Mouse (Mus musculus): ENCODE measurements at regions not wholly inside any gene's neighbourhood (a gene's known extent, or its start where the extent isn't known, plus 50 kb on each side); places are given as distances from the start of the nearest gene placed in this dataset.
"Not testable (repeated sequence)": the region's sequence is repeated elsewhere in the genome, so short reads cannot be mapped to it uniquely, and the experiment has no call there.

DNA sequence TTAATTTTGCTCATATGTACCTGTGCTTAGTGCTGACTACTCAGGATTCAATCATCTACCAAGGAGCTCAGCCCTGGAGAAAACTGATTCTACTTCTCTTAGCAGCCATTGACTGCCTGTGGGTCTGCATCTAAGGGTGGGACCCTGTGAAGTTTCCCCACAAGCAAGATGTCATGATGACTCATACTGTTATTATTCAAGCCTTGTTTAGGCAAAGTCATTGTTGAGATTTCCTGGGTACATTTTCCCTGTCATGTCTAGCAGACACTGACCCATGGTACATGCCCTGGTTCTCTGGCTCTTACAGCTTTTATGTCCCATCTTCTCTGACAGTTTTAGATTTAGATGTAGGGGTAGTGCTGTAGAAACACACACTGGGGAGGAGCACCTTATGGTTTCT lies 853.8 kb downstream of the Car8 start:
- DNase-seq = no peak

DNA sequence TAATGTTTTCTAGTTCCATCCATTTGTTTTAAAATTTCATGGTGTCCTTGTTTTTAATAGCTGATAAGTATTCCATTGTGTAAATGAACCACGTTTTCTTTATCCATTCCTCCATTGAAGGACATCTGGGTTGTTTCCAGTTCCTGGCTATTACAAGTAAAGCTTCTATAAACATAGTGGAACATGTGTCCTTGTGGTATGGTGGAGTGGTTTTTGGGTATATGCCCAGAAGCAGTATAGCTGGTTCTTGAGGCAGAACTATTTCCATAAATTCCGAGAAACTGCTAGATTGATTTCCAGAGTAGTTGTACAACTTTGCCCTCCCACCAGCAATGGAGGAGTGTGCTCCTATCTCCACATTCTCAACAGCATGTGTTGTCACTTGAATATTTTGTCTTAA lies 858.8 kb downstream of the Car8 start:
- no peak for DNase-seq

DNA sequence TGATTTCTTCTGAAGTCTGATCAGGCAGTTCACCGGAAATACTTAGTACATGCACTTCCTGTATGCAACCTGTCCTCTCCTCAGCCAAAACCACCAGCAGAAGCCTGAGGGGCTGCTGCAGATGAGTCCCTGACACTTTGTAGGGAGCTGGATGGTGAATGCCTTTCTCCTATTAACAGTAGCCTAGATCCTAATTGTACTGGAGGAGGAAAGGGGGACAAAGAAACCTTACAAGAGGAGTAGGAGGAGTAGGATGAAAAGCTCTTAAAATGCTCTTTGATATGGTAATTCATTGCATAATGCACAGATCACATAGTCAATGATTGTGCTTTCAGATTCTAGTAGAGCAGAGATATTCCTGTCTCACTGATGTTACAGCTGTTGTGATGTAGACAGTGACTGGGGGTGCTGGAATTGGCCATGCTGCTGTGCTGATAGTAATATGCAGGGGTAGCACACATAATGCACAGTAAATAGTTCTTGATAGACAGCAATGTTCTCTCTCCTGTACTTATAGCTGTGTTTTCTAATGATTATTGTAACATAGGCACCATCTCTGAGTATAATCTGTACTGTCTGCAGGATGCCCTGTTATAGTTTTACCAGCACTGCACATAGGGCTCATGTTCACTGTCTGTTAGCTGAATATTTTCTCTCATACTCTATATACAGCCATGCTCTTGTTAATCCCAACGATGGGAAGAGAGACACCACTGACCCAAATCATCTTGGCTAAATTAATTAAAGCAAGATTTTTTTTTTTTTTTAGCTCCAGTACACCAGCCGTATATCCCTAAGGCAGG lies 874.4 kb downstream of the Car8 start:
- DNase-seq = no peak

DNA sequence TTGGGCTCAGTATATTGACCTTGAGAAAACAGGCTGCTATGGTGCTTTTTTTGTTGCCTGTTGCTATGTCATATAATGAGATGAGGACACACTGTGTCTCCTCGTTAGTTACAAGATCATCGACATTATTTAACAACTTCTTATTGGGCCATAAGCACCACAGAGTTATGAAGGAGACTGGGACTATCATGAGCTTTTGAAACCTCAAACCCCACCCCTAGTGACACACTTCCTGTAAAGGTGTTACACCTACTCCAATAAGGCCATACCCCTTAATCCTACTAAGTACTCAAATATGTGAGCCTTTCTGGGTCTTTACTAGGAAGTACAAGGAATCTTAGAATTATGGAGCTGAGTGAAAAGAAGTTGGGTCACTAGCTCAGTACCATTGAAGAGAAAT lies 875.3 kb downstream of the Car8 start:
- DNase-seq = no peak

DNA sequence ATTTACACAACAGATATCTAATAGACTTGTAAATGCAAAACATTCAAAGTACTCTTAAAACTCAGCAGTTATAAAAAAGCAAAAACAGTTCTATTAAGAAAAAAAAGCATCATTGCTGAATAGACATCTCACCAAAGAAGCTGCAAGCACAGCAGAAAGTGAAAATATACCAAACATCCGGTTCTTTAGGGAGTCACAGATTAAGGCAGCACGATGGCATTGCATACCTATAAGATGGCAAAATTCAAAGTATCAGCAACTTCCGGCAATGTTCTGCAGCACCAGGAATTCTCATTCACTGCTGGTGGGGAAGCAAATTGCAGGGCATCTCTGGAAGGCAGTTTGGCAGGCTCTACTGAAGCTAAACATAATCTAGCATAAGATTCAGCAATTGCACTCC lies 882.6 kb downstream of the Car8 start:
- DNase-seq = no peak

DNA sequence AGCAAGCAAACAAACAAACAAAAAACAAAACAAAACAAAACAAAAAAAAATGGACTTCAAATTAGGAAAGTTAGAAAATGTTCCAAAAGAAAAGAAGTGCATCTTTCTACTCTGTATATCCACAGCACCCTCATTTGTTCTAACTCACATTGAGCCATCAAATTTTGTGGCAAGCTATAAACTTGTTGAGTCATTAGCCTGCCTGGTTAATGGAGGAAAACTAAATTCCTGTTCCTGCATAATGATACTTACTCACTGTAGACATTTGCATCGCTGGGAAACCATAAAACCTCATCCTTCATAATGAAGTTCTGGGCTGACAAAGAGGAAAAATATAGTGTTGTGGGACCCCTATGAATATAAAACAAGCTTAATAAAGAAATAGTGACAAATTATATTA lies 891.5 kb downstream of the Car8 start:
- DNase-seq = no peak

DNA sequence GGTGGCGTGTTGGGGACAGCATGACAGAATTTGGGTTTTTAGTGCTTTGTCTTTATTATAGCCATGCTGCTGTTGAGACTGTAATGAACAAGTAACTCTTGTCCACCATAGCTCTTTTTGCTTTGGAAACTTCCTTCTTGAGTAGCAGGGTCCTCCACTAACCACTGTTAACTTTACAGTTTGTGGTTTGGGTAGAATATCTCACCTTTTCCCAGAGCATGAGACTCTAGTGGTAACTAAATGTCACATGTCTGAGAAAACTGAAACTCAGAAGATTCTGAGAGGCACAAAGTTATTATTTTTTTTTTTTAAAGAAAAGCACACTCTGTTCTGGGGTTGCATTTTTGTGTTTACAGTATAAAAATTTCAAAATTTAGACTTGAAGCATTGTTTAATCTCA lies 897.7 kb downstream of the Car8 start:
- no peak for DNase-seq

DNA sequence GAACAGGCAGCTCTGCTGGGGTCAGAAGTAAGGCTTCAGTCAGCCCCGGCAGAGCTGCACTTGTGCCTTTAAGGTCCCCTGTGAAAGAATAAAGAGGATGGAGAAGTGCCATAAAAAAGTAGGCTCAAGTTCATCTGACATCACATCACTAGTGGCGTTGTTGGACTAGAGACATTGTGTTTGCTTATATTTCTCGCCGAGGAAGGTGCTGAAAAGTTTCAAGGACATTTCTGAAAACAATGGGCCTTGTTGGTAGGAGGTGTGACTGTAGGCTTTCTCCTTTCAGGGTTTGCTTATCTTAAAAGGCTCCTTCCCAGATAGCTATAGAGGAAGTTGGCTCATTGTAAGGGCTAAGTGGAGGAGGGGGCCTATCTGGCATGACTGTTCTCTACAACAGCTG lies 924.6 kb downstream of the Car8 start:
- DNase-seq = no peak

DNA sequence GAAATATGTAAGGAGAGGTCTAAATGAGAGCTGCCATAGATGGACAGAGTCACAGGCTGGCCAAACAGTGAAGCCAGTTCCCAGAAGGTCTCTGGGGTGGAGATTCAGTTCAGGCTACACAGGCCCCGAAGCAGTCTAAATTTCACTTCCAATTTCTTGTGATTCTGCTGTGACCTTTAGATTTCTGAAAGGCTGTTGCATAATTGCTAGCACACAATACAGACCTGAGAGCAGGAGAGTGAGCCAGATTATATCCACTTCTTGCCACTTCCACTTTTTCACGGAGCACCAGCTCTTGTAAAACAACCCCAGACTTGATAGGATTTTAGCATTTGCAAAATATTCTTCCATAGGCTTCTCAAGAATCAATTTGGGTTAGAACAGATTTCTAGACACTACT lies 925.6 kb downstream of the Car8 start:
- no peak for DNase-seq

DNA sequence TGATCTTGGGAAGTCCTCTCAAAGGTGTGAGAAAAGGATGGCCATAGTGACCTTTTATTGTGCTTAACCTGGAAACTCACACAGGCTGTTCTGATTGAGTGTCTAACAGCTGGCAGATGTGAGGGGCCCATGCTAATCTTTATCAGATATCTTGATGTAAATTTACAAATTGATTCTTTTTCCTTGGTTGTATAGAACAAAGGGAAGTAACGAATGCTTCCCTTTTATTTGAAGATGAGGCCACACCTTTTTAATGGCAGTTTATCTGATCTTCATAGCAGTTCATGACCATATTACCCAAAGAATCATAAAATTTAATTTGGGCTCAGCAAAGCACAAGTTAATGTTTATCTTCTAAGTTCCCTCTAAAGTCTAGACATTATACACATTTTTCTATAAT lies 926.7 kb downstream of the Car8 start:
- no peak for DNase-seq

DNA sequence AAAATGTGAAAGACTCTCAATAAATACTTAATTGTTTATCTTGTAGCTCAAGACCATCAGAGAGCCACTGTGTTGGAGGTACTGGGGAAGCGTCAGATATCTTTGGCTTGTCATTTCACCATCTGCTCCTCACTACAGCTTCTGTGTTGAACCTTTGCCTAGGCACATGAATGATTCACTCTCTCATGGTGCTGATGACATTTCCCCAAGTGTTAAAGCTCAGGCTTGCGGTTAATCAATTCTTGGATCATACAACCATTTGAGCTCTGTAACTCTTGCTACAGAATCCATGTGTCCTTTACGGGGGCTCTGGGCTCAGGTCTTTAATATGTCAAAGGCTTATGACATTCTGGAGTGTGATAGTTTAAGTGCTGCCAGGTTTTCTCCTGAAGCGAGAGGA lies 969.8 kb downstream of the Car8 start:
- DNase-seq = no peak

DNA sequence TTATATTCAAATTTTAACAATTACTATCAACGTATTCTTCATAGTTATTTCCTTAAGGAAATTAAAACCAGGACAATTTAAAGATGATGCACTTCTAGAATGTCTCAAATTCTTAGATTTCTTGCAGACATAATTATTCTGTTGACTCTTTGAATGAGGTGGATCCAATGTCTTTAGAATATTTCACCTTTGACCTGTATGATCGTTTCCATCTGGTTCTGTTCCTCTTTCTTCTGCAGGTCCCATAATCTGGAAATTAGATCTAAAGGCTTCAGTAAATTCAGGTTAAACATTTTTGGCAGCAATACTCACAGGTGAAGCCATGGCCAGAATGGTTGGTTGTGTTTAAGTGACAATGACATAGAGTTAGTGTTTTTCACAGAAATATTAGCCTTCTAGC lies 982.4 kb downstream of the Car8 start:
- no peak for DNase-seq

DNA sequence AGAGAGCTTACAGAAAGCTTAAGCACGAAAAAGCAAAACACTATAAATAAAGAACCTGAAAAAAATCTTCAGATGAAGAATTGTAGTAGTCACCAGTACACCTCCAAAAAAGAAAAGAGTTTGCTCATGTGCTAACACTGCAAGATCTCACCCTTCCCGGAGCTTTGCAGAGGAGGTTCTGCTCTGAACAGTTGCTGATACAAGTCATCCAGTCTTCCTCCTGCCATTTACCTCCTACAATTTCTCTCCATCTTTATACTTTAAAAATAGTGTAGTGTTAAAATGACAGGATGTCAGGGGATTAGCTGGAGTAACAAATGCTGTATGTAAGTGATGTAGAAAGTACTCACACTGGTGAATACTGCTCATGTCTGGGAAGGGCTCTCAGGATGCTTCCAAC lies 985.2 kb downstream of the Car8 start:
- DNase-seq = no peak

DNA sequence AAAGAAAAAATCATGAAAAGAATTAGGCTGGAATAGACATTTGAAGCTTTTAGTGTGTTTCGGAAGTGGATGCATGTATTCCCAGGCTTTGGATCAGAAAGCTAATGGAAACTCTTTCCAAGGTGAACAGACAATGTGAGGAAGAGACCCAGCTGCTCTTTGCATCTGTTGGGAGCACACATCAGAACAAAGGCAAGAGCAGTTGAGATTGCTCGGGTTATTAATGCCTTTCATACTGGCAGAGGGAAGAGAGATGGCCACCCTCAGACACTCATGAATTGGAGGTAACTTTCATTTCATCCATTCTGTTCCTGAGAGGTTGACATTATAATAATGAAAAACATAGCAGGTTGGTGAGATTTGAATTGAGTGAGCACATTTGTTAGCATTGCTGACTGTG lies 987.2 kb downstream of the Car8 start:
- DNase-seq = no peak

DNA sequence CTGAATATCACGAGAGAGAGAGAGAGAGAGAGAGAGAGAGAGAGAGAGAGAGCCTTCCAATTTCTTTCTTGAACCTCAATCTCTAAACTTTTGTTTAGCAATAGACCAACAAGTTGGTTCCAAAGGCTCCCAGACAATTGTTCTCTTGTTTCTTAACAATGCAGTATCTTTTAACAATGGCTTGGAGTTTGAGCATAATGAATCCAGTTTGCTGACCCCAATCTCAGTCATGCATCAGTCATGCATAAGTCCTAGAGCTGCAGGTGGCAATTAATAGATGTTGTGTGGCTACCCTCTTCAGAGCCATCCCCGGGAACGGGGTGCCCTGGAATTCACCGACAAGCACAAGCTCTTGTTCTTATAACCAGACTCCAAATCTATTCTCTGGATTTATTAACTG lies 991.0 kb downstream of the Car8 start:
- no peak for DNase-seq

DNA sequence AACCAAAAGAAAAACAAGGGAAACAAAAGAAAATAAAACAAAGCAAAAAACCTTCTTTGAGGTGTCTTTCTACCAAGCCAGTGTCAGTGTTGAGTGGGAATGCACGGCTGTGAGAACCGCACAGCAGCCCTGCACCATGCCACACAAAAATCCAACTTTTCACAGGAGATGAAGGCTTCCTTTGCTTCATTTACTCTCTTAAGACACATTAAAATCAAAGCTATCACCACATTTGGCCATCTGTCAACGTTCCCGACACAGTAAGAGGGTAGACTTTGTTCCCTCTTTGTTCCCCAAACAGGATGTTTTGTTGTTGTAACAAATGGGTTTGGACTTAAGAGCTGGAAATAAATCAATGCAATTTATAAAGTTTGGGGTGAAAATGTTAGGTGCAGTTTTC lies 991.6 kb downstream of the Car8 start:
- no peak for DNase-seq

DNA sequence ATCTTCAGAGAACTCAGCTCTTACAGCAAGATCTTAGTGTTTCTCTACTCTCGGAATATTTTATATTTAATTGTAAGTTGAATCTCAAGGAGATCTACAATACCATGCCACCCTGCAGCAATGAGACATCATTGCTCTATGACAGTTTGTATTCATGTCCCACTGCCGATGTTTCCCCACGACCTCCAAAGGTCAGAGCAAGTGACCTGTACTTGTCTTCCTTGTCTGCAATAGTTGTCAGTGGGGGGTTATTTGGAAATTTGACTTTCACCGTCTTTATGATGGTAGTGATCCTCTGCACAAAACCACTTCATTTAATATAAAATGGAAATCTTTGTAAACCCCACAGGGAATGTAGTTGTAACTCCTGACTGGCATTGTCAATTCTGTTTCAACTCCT lies 992.0 kb downstream of the Car8 start:
- no peak for DNase-seq

DNA sequence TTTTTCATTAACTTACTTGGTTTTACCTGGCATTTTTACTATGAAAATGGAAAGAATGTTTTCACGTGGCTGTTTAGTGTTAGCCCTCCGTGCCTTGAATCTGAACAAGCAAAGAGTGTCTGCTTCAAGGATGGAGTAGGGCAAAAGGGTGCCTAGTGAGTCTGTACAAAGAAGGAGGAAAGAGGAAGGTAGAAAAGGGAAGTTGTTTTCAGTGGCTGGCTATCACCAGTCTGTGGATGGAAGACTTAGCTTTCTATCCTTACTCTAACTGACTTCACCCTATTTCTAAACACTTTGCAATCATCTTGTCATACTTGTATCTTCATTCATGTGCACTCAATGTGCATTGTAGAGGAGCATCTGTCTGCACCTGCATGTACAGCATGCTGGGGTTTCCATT lies 993.2 kb downstream of the Car8 start:
- no peak for DNase-seq

DNA sequence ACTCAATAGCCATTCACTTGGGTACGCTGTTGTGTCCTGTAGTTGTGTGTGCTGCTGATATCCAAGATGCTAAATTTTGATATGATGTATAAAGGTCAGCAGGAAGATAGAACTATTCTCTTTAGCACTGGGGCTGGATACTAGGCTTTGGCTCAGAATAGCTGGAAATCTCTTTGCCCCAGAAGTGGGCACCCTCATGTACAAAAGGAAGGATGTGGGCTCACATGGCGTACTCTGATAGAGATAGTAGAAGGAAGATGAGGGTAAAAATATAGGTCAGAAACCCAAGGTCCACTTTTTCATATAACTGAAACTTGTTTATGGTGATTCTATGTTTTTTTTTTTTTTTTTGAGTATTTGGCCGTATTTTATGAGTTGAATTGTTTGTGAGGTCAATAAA lies 1001.0 kb downstream of the Car8 start:
- DNase-seq = no peak

DNA sequence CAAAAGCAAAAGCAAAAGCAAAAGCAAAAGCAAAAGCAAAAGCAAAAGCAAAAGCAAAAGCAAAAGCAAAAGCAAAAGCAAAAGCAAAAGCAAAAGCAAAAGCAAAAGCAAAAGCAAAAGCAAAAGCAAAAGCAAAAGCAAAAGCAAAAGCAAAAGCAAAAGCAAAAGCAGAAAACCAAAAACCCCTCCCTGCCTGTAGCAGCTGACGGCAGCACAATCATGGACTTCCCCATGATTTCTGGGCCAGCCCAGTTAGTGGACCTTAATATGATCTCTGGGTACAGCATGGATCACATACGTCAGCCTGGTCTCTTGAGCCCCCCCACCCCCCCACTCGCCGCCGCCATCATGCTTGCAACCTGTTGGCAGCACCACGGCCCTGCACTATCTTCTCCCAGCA lies 1004.3 kb downstream of the Car8 start:
- not testable (repeated sequence) for DNase-seq

DNA sequence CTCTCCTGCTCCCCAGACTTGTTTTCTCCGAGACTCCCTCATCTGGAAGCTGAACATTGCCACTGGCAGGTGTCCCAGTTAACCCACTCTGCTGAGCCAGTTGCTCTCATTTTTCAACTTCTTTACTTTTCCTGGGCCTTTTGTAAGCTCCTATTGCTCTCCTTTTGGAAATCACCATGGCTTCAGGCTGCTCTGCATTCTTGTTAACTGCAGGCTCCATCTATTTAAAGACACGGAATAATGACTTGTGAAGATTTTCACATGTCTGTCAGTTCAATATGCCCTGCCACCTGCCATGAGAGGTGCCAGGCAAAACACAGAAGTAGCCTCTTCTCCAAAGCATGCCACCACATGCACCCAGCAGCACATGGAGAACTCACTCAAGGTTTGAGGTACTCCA lies 1009.9 kb downstream of the Car8 start:
- DNase-seq = no peak

DNA sequence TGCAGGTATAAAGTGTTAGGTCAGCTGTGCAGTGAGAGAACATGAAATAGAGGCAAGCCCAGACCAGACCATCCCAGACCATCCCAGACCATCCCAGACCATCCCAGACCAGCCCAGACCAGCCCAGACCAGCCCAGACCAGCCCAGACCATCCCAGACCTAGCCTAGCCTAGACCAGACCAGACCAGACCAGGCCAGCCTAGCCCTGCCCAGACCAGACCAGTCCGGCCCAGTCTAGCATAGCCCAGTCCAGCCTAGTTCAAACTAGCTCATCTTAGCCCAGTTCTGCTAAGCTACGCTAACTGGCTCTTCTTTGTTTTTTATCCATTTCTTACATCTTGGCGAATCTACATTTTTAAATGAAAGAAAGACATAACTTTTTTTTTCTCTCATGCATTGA lies 1015.9 kb downstream of the Car8 start:
- no peak for DNase-seq

DNA sequence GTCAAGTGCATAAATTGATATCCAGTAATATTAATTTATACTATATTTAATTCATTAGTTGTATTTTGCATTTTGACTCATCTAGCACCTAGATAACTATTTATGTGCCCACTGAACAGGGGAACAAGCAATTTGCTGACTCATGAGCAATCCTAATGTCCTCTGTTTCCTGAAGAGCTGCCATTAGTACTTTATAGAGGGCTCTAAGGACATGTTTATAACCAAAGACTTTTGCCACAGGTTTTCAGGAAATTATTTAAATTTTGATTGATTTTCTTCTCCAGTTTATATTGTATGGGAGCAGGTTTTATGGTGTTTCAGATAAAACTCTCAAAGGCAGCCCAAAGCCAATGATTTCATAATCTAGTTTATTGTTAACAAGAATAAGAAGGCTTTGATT lies 1018.4 kb downstream of the Car8 start:
- DNase-seq = no peak

DNA sequence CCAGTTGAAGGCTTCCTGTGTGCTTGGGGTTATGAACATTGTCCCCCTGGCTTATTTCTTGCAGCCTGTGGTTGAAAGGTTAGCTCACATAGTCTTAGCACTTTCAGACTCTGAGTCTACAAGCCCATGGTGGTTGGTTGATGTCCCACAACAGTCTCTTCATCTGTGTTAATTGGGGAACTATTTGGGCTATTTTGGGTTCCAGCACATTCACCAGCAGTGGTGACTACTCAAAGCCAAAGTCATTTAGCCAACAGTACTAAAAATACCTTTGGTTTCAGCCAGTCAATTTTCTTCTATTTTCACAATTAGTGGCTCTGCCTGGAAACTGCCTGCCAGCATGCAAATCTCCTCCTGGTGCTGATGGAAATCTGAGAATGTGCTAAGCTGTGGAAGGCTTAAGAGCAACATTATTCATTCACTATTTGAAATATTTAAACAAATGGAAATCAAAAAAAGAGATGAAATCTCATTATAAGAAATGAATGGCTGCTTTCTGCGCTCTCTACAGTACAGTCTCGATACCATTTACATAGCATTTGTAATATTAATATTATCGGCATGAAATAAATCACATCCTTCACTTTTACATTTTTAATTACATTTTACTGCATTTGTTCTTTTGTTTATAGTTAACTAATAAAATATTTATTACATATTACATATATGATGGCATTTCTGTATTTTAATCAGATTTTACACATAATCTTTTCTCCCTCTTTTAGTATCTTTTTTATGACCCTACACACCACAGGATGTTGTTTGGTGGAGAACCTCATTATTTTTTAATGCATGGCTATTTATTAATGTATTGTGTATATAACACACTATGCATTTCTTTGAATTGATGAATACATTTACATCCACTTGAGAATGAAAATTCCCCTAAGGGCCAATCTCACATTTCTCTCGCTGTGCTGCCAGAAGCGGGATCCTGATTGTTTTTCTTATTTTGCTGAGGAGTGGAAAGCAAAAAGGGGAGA lies 1023.5 kb downstream of the Car8 start:
- no peak for DNase-seq

Data from kidney, postnatal 10 days (tissue).